Mouse (Mus musculus) cerebellum, adult 2 months (tissue): ENCODE data around the gene Srd5a3.

ENCODE experiments used
- CTCF ChIP-seq: fragments of 200-500 bp; IDR thresholded peaks from 2 replicates; pipeline ENCODE4 v1.5.1; 2011; ENCODE audit warnings: low read depth, mild to moderate bottlenecking, control low read depth, low read length, moderate library complexity, borderline replicate concordance; ENCODE audit not compliant: insufficient read depth
- POLR2A ChIP-seq: fragments of 200-500 bp; IDR thresholded peaks from 2 replicates; pipeline ENCODE4 v1.6.1; 2011; ENCODE audit warnings: low read length, control low read depth, borderline replicate concordance; ENCODE audit not compliant: insufficient read depth

GRCm38 (mm10) chr5:76120634-76121033 is 19.4 kb upstream of the Srd5a3 start:
- TF ChIP-seq CTCF (no peak), POLR2A (no peak)
